Mouse (Mus musculus) myocyte (in vitro differentiated cells): ENCODE data around the gene Stom.

Experiments
- E2F4 ChIP-seq: IDR thresholded peaks from one replicate; pipeline ENCODE4 v1.6.1; 2011; ENCODE audit warnings: mild to moderate bottlenecking, control low read depth, moderate library complexity; ENCODE audit not compliant: insufficient read depth
- MYOD1 ChIP-seq, 3 experiments: IDR thresholded peaks; one replicate each; pipeline ENCODE4 v1.6.1; 2011; ENCODE audit warnings: control low read depth in 2 of 3, low read depth in 2 of 3, mild to moderate bottlenecking in 2 of 3, moderate library complexity in 1 of 3; ENCODE audit not compliant: insufficient read length in 2 of 3, control insufficient read depth in 1 of 3
- POLR2A ChIP-seq: IDR thresholded peaks from one replicate; pipeline ENCODE4 v1.6.1; 2011; ENCODE audit warnings: low read depth, mild to moderate bottlenecking, control low read depth, moderate library complexity; ENCODE audit not compliant: insufficient read length
- POLR2AphosphoS2 ChIP-seq: IDR thresholded peaks from one replicate; pipeline ENCODE4 v1.6.1; 2011; ENCODE audit warnings: low read depth, control low read depth; ENCODE audit not compliant: insufficient read length
- TCF12 ChIP-seq: IDR thresholded peaks from one replicate; pipeline ENCODE4 v1.6.1; 2011; ENCODE audit warnings: mild to moderate bottlenecking, control low read depth; ENCODE audit not compliant: poor library complexity, insufficient read depth, severe bottlenecking

DNA sequence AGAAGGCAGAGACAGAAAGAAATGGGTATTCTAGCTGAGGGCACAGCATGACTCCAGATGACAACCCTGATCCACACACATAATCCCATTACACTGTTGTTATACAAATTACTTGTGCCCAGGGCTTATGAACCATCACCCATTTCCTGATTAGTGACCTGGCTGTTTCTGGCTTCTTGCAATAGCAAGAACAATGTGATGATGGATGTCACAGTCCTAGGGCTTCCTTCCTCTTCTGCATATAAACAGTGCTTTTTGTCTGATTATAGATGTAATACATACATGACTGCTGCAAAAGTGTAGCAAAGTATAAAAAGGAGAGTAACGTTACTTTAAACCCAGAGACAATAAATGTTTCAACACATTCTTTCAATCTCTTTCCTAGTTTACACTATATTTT lies 9.8 kb downstream of the Stom start:
- no peak for TF ChIP-seq MYOD1 (IDR thresholded peaks at IDR 0.05; ENCODE audit: control insufficient read depth in 1 of 3, insufficient read length in 2 of 3, low read depth in 2 of 3)
- no peak for TF ChIP-seq TCF12
- no peak for TF ChIP-seq POLR2A
- no peak for TF ChIP-seq POLR2AphosphoS2
- TF ChIP-seq E2F4 = no peak
